Mouse (Mus musculus): ENCODE results near the gene Gm37240. TPM values are rescaled to one million over a fixed set of nuclear protein-coding genes. Genes with fewer than 3 reads are reported as not detected.
A peak's percentile ranks its signal among the peaks of the same experiment; 100 is the strongest.

Gm37240 gene
- polyA plus RNA-seq, 1 experiment from 2014 or later = 4.6 TPM

- H3K9ac ChIP-seq (ENCODE audit: low read length) = no peak overlapping the region
- WGBS = 86% methylated on average over 8 of the region's 8 CpGs
- no peak overlapping the region for H3K4me2 ChIP-seq (ENCODE audit: low read depth, low read length)
- ATAC-seq (ENCODE audit: low read depth) = no peak
- H3K4me1 ChIP-seq (replicated peaks; ENCODE audit: control insufficient read depth, insufficient read depth, low read length) = peaks cover 7% of the 10 kb centered on the region; the same call in 1 of the 2 replicates
- no peak overlapping the region for H3K4me3 ChIP-seq (ENCODE audit: low read length)
- no peaks in the 10 kb centered on the region for H3K9me3 ChIP-seq (ENCODE audit: control insufficient read depth, low read length)
- H3K27me3 ChIP-seq (ENCODE audit: control insufficient read depth, insufficient read depth, low read depth, low read length) = no peaks in the 10 kb centered on the region
- H3K27ac ChIP-seq (ENCODE audit: low read length) = no peak overlapping the region
- peaks cover 4% of the 10 kb centered on the region; the same call in 1 of the 2 replicates for H3K36me3 ChIP-seq (ENCODE audit: control insufficient read depth, insufficient read depth, low read length)
Observed at GRCm38 (mm10) chr3:84504291-84504690, 1383.0 kb downstream of the Gm37240 start.

GRCm38 (mm10) chr3:84502101-84502500 is 1385.2 kb downstream of the Gm37240 start:
- no peaks in the 10 kb centered on the region for H3K9me3 ChIP-seq (ENCODE audit: control insufficient read depth, low read length)
- 82% methylated on average over 2 of the region's 2 CpGs for WGBS
- no peak overlapping the region for H3K9ac ChIP-seq (ENCODE audit: low read length)
- H3K27me3 ChIP-seq (ENCODE audit: control insufficient read depth, insufficient read depth, low read depth, low read length) = no peaks in the 10 kb centered on the region
- peaks cover 7% of the 10 kb centered on the region; the same call in 1 of the 2 replicates for H3K4me1 ChIP-seq (replicated peaks; ENCODE audit: control insufficient read depth, insufficient read depth, low read length)
- ATAC-seq (ENCODE audit: low read depth) = no peak
- no peak overlapping the region for H3K27ac ChIP-seq (ENCODE audit: low read length)
- no peak overlapping the region for H3K4me3 ChIP-seq (ENCODE audit: low read length)
- no peak overlapping the region for H3K4me2 ChIP-seq (ENCODE audit: low read depth, low read length)
- H3K36me3 ChIP-seq (ENCODE audit: control insufficient read depth, insufficient read depth, low read length) = peaks cover 4% of the 10 kb centered on the region; the same call in 1 of the 2 replicates

DNA sequence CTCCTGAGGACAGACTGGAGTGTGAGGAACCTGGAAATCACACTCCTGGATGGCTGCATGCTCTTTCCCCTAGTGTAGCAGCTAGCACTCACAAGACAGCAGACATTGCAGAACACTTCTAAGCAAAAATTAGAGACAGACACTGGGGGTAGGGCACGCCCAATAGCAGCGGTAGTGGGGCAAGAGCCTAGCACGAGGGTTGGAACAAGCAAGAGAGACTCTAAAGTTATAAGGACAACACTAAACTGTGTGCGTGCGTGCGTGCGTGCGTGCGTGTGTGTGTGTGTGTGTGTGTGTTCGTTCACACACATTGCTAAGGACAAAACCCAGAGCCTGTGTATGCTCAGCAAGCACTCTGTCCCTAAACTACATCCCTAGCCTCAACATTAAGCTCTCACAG is 1386.8 kb downstream of the Gm37240 start:
- H3K36me3 ChIP-seq (ENCODE audit: control insufficient read depth, insufficient read depth, low read length) = peaks cover 9% of the 10 kb centered on the region
- peaks cover 7% of the 10 kb centered on the region; the same call in 1 of the 2 replicates for H3K4me1 ChIP-seq (replicated peaks; ENCODE audit: control insufficient read depth, insufficient read depth, low read length)
- 73% methylated on average over 10 of the region's 10 CpGs for WGBS
- no peaks in the 10 kb centered on the region for H3K27me3 ChIP-seq (ENCODE audit: control insufficient read depth, insufficient read depth, low read depth, low read length)
- no peaks in the 10 kb centered on the region for H3K9me3 ChIP-seq (ENCODE audit: control insufficient read depth, low read length)
- ATAC-seq (ENCODE audit: low read depth) = no peak
- no peak overlapping the region for H3K4me2 ChIP-seq (ENCODE audit: low read depth, low read length)
- no peak overlapping the region for H3K27ac ChIP-seq (ENCODE audit: low read length)
- no peak overlapping the region for H3K4me3 ChIP-seq (ENCODE audit: low read length)
- no peak overlapping the region for H3K9ac ChIP-seq (ENCODE audit: low read length)

- no peak overlapping the region for H3K27ac ChIP-seq (ENCODE audit: low read length)
- peaks cover 11% of the 10 kb centered on the region for H3K4me1 ChIP-seq (replicated peaks; ENCODE audit: control insufficient read depth, insufficient read depth, low read length)
- H3K4me3 ChIP-seq (ENCODE audit: low read length) = no peak overlapping the region
- no peak overlapping the region for H3K9ac ChIP-seq (ENCODE audit: low read length)
- H3K36me3 ChIP-seq (ENCODE audit: control insufficient read depth, insufficient read depth, low read length) = peaks cover 5% of the 10 kb centered on the region; the same call in 1 of the 2 replicates
- 86% methylated on average over 11 of the region's 11 CpGs for WGBS
- no peak overlapping the region for H3K4me2 ChIP-seq (ENCODE audit: low read depth, low read length)
- no peaks in the 10 kb centered on the region for H3K27me3 ChIP-seq (ENCODE audit: control insufficient read depth, insufficient read depth, low read depth, low read length)
- no peaks in the 10 kb centered on the region for H3K9me3 ChIP-seq (ENCODE audit: control insufficient read depth, low read length)
- no peak for ATAC-seq (ENCODE audit: low read depth)
Observed at GRCm38 (mm10) chr3:84497718-84498117, 1389.6 kb downstream of the Gm37240 start.

DNA sequence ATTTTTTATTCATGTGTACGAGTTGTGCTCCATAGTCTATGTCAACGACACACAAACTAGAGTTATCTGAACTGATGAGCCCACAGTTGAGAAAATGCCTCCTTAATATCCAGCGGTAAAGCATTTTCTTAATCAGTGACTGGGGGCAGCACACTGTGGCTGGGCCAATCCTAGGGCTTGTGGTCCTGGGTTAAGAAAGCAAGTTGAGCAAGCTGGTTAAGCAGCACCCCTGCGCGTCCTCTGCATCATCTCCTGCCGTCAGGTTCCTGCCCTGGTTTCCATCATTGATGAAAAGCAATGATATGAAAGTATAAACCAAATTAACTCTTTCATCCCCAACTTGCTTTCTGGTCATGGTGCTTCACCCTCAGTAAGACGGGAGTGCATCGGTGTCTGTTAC is 1394.7 kb downstream of the Gm37240 start:
- Histone ChIP-seq H3K4me3 (ENCODE audit: low read length) (no peak overlapping the region), H3K27me3 (ENCODE audit: control insufficient read depth, insufficient read depth, low read depth, low read length) (no peaks in the 10 kb centered on the region), H3K9me3 (ENCODE audit: control insufficient read depth, low read length) (no peaks in the 10 kb centered on the region), H3K4me2 (ENCODE audit: low read depth, low read length) (no peak overlapping the region), H3K27ac (ENCODE audit: low read length) (0 out of 2 replicates have a peak overlapping the region, but pooled peaks have one; percentile 25), H3K36me3 (ENCODE audit: control insufficient read depth, insufficient read depth, low read length) (peaks cover 5% of the 10 kb centered on the region; the same call in 1 of the 2 replicates), H3K9ac (ENCODE audit: low read length) (no peak overlapping the region), H3K4me1 (replicated peaks; ENCODE audit: control insufficient read depth, insufficient read depth, low read length) (peaks cover 12% of the 10 kb centered on the region)
- 82% methylated on average over 8 of the region's 8 CpGs for WGBS
- no peak for ATAC-seq (ENCODE audit: low read depth)

- H3K9ac ChIP-seq (ENCODE audit: low read length) = no peak overlapping the region
- ATAC-seq (ENCODE audit: low read depth) = peak; percentile 53
- 51% methylated on average over 4 of the region's 4 CpGs for WGBS
- H3K27me3 ChIP-seq (ENCODE audit: control insufficient read depth, insufficient read depth, low read depth, low read length) = no peaks in the 10 kb centered on the region
- no peak overlapping the region for H3K4me3 ChIP-seq (ENCODE audit: low read length)
- H3K36me3 ChIP-seq (ENCODE audit: control insufficient read depth, insufficient read depth, low read length) = peaks cover 5% of the 10 kb centered on the region; the same call in 1 of the 2 replicates
- no peak overlapping the region for H3K4me2 ChIP-seq (ENCODE audit: low read depth, low read length)
- peaks cover 12% of the 10 kb centered on the region for H3K4me1 ChIP-seq (replicated peaks; ENCODE audit: control insufficient read depth, insufficient read depth, low read length)
- no peaks in the 10 kb centered on the region for H3K9me3 ChIP-seq (ENCODE audit: control insufficient read depth, low read length)
- peak overlapping the region; percentile 30; the same call in 1 of the 2 replicates for H3K27ac ChIP-seq (ENCODE audit: low read length)
Observed at GRCm38 (mm10) chr3:84492148-84492547, 1395.2 kb downstream of the Gm37240 start.

GRCm38 (mm10) chr3:84488716-84489115 is 1398.6 kb downstream of the Gm37240 start:
- Histone ChIP-seq H3K4me1 (replicated peaks; ENCODE audit: control insufficient read depth, insufficient read depth, low read length) (peaks cover 3% of the 10 kb centered on the region), H3K27ac (ENCODE audit: low read length) (no peak overlapping the region), H3K9me3 (ENCODE audit: control insufficient read depth, low read length) (no peaks in the 10 kb centered on the region), H3K27me3 (ENCODE audit: control insufficient read depth, insufficient read depth, low read depth, low read length) (no peaks in the 10 kb centered on the region), H3K9ac (ENCODE audit: low read length) (no peak overlapping the region), H3K4me2 (ENCODE audit: low read depth, low read length) (no peak overlapping the region), H3K4me3 (ENCODE audit: low read length) (no peak overlapping the region), H3K36me3 (ENCODE audit: control insufficient read depth, insufficient read depth, low read length) (no peaks in the 10 kb centered on the region)
- WGBS = 62% methylated on average over 6 of the region's 6 CpGs
- ATAC-seq (ENCODE audit: low read depth) = no peak

DNA sequence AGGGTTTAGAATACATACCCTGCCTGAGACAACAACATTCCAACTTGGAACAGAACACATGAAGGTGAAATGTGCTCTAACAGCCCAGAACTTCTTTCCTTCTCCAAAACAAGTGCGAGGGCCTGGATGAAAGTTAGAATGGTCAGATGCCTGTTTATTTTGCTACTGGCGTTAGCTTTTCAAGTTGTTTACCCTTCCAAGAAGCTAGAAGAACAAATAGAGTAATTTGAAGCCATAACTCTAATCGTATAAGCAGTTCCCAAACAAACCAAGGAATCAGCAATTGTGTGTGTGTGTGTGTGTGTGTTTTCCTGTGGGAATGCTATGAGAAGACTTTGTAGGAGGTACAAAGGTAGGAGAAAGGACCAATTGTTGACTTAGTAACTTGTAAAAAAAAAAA is 1402.4 kb downstream of the Gm37240 start:
- H3K27ac ChIP-seq (ENCODE audit: low read length) = peak overlapping the region; percentile 40
- 30% methylated on average over 3 of the region's 3 CpGs for WGBS
- no peak for ATAC-seq (ENCODE audit: low read depth)

GRCm38 (mm10) chr3:84484333-84484732 is 1403.0 kb downstream of the Gm37240 start:
- peak; percentile 24; the same call in 1 of the 2 replicates for ATAC-seq (ENCODE audit: low read depth)
- Histone ChIP-seq H3K4me3 (ENCODE audit: low read length) (no peak overlapping the region), H3K4me1 (replicated peaks; ENCODE audit: control insufficient read depth, insufficient read depth, low read length) (peaks cover 14% of the 10 kb centered on the region), H3K4me2 (ENCODE audit: low read depth, low read length) (no peak overlapping the region), H3K27me3 (ENCODE audit: control insufficient read depth, insufficient read depth, low read depth, low read length) (no peaks in the 10 kb centered on the region; the same call in 1 of the 2 replicates), H3K9me3 (ENCODE audit: control insufficient read depth, low read length) (no peaks in the 10 kb centered on the region), H3K9ac (ENCODE audit: low read length) (no peak overlapping the region), H3K36me3 (ENCODE audit: control insufficient read depth, insufficient read depth, low read length) (no peaks in the 10 kb centered on the region), H3K27ac (ENCODE audit: low read length) (peak overlapping the region; percentile 38; the same call in 1 of the 2 replicates)
- 38% methylated on average over 4 of the region's 4 CpGs for WGBS

More for the DNA sequence above, 1402.4 kb downstream of the Gm37240 start:
- Histone ChIP-seq H3K27me3 (ENCODE audit: control insufficient read depth, insufficient read depth, low read depth, low read length) (no peaks in the 10 kb centered on the region; the same call in 1 of the 2 replicates), H3K4me1 (replicated peaks; ENCODE audit: control insufficient read depth, insufficient read depth, low read length) (peaks cover 14% of the 10 kb centered on the region), H3K36me3 (ENCODE audit: control insufficient read depth, insufficient read depth, low read length) (no peaks in the 10 kb centered on the region), H3K4me2 (ENCODE audit: low read depth, low read length) (no peak overlapping the region), H3K9ac (ENCODE audit: low read length) (no peak overlapping the region), H3K9me3 (ENCODE audit: control insufficient read depth, low read length) (no peaks in the 10 kb centered on the region), H3K4me3 (ENCODE audit: low read length) (no peak overlapping the region)
